Mouse (Mus musculus) adrenal gland, adult (tissue): ENCODE results near the gene Klhdc3.
A peak's percentile ranks its signal among the peaks of the same experiment; 100 is the strongest.

Experiments used
- DNase-seq, 2 experiments: peaks; one replicate each; pipeline ENCODE4 v3.0.0; 2022 to 2023; ENCODE audit warnings: low spot score in 1 of 2; ENCODE audit not compliant: inconsistent age in 2 of 2

Klhdc3 gene

GRCm38 (mm10) chr17:46680760-46681373 lies at the start of gene Klhdc3:
Klhdc3 (minus strand) TSS chr17:46680914.
- DNase-seq = peak; percentile 97 to 98

GRCm38 (mm10) chr17:46728904-46729318 lies 48.2 kb upstream of the Klhdc3 start, which contains the start of gene Gnmt:
Gnmt (minus strand) TSS chr17:46729168.
- DNase-seq = no peak

GRCm38 (mm10) chr17:46728496-46728895 lies 47.8 kb upstream of the Klhdc3 start:
- DNase-seq = no peak

- DNase-seq = peak in 1 of 2 experiments; percentile 65
These were observed 47.3 kb upstream of the Klhdc3 start for GRCm38 (mm10) chr17:46728021-46728420.

GRCm38 (mm10) chr17:46727271-46727670 lies 46.6 kb upstream of the Klhdc3 start:
- DNase-seq = no peak

- peak; percentile 42 to 69 for DNase-seq
These were observed 45.3 kb upstream of the Klhdc3 start for GRCm38 (mm10) chr17:46725731-46726645.

GRCm38 (mm10) chr17:46725273-46725672 lies 44.6 kb upstream of the Klhdc3 start:
- DNase-seq = peak in 1 of 2 experiments; percentile 64

GRCm38 (mm10) chr17:46724477-46725084 lies 43.9 kb upstream of the Klhdc3 start:
- DNase-seq = peak in 1 of 2 experiments; percentile 27

GRCm38 (mm10) chr17:46721077-46721476 lies 40.4 kb upstream of the Klhdc3 start:
- peak in 1 of 2 experiments; percentile 68 for DNase-seq

GRCm38 (mm10) chr17:46714756-46715481 lies 34.2 kb upstream of the Klhdc3 start:
- DNase-seq = peak in 1 of 2 experiments; percentile 65

- DNase-seq = no peak
These were observed 33.1 kb upstream of the Klhdc3 start for GRCm38 (mm10) chr17:46713849-46714248.

GRCm38 (mm10) chr17:46712442-46712841 lies 31.7 kb upstream of the Klhdc3 start:
- no peak for DNase-seq

- peak; percentile 67 to 90 for DNase-seq
These were observed 31.0 kb upstream of the Klhdc3 start for GRCm38 (mm10) chr17:46711612-46712271.

- peak; percentile 93 to 97 for DNase-seq
These were observed 30.4 kb upstream of the Klhdc3 start, which contains the start of gene Pex6 for GRCm38 (mm10) chr17:46710959-46711597. Pex6 (plus strand) TSS chr17:46711463.

GRCm38 (mm10) chr17:46706375-46707089 lies 25.8 kb upstream of the Klhdc3 start:
- no peak for DNase-seq

- peak; percentile 97 to 99 for DNase-seq
These were observed 24.4 kb upstream of the Klhdc3 start, which contains the start of gene Ppp2r5d for GRCm38 (mm10) chr17:46704887-46705835. Ppp2r5d (minus strand) TSS chr17:46705111.

GRCm38 (mm10) chr17:46703971-46704886 lies 23.5 kb upstream of the Klhdc3 start:
- DNase-seq = no peak
